Mouse (Mus musculus) hindbrain, embryonic 10.5 days (tissue): ENCODE data around the gene Mlh3. TPM values are rescaled to one million over a fixed set of nuclear protein-coding genes. Genes with fewer than 3 reads are reported as not detected.
A peak's percentile ranks its signal among the peaks of the same experiment; 100 is the strongest.
"Not testable (repeated sequence)": the region's sequence is repeated elsewhere in the genome, so short reads cannot be mapped to it uniquely, and the experiment has no call there.

Experiments used
- DNase-seq: peaks from one replicate; pipeline ENCODE4 v3.0.0-alpha.2; 2017; ENCODE audit warnings: low spot score
- H3K27ac ChIP-seq: fragments of 300-500 bp; sonication (generic); 2 replicates; pipeline ENCODE4 v1.5.1; 2016; ENCODE audit warnings: mild to moderate bottlenecking, moderate library complexity
- H3K27me3 ChIP-seq: fragments of 300-500 bp; sonication (generic); 2 replicates; pipeline ENCODE4 v1.6.1; 2016; ENCODE audit warnings: mild to moderate bottlenecking; ENCODE audit not compliant: poor library complexity, insufficient read depth, severe bottlenecking
- H3K36me3 ChIP-seq: fragments of 300-500 bp; sonication (generic); 2 replicates; pipeline ENCODE4 v1.6.1; 2016; ENCODE audit warnings: mild to moderate bottlenecking, moderate library complexity
- H3K4me1 ChIP-seq: fragments of 300-500 bp; sonication (generic); replicated peaks from 2 replicates; pipeline ENCODE4 v1.6.1; 2016; ENCODE audit warnings: mild to moderate bottlenecking
- H3K4me3 ChIP-seq: fragments of 300-500 bp; sonication (generic); 2 replicates; pipeline ENCODE4 v1.5.1; 2016; ENCODE audit warnings: mild to moderate bottlenecking, moderate library complexity
- H3K9me3 ChIP-seq: fragments of 300-500 bp; sonication (generic); 2 replicates; pipeline ENCODE4 v1.6.1; 2016; ENCODE audit warnings: mild to moderate bottlenecking, moderate library complexity
- WGBS: fragments of 180-500 bp; shearing (Covaris S2); methylation state at CpG from one replicate; pipeline ENCODE4 v1.1.7; 2016; 5-methylcytosine and 5-hydroxymethylcytosine counted together
- polyA plus RNA-seq: library from polyadenylated mRNA; unstranded; fragments of >200 nt; fragmentation: Nextera tagmentation; extraction: Ambion mirVana; gene quantifications from 2 replicates; pipeline ENCODE4 v1.2.1, GENCODE M21; 2016

Mlh3 gene
- polyA plus RNA-seq, 1 experiment from 2014 or later = 5.5 TPM

DNA sequence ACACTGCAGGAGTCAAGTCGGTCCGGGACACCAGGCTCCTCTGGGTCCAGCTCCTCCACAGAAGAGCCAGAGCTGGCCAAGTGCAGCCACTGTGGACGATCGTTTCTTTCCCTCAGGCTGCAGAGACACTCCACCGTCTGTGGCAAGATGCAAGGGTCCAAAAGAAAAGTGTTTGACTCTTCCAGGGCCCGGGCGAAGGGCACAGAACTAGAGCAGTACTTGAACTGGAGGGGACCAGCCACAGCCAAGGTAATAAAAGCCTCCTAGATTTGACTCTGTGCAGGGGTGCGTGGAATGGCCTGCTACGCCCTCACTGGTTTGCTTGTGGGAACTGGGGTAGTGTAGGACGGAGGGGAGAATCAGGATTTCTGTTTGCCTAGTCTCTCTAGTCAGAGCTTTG is 20.2 kb upstream of the Mlh3 start:
- no peak overlapping the region for H3K27ac ChIP-seq
- peaks cover 9% of the 10 kb centered on the region; the same call in 1 of the 2 replicates for H3K9me3 ChIP-seq
- WGBS = 80% methylated on average over 10 of the region's 10 CpGs
- no peak overlapping the region for H3K4me3 ChIP-seq
- peaks cover 17% of the 10 kb centered on the region for H3K4me1 ChIP-seq
- peaks cover 21% of the 10 kb centered on the region for H3K27me3 ChIP-seq
- no peaks in the 10 kb centered on the region for H3K36me3 ChIP-seq
- no peak for DNase-seq

DNA sequence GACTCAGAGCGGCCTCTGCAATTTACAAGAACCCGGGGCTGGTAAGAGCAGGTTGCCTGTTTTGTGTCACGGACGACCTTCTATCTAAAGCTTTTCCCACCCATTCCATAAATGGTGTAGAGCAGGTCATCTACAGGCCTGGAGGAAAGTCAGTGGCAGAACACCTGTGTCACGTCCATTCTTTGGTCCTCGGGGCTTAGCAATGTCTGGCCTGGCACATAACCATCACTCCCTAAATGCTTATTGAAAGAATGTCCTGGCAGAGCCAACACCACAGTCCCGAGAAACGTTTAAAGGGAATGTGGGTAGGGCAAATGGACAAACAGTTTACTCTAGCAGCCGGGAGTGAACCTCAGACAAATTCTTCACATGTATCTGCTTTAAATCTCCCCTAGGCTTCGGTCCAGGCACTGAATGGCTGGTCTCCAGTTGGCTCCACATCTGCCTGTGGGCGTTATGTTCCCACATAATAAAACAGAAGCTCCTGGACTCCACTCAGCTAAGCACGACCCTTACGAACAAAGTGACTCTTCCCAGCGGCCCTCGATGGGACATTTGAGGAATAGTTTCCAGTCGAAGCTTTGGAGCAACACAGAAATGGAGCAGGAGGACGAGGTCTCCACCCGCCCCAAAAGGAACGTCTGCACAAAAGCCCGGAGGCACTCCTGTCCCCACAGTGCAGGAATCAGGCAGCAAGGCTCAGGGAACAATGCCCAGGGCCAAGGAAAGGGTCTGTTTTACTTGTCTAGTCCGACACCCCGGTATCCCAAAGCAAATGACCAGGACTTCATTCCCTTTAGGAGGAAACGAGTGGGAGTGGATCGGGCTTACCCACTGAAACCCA is 19.0 kb upstream of the Mlh3 start:
- H3K4me1 ChIP-seq = peaks cover 17% of the 10 kb centered on the region
- WGBS = 66% methylated on average over 24 of the region's 24 CpGs
- no peak for DNase-seq
- H3K9me3 ChIP-seq = peaks cover 6% of the 10 kb centered on the region; the same call in 1 of the 2 replicates
- H3K27me3 ChIP-seq = peaks cover 21% of the 10 kb centered on the region
- no peaks in the 10 kb centered on the region for H3K36me3 ChIP-seq
- H3K27ac ChIP-seq = peak overlapping the region; percentile 83
- H3K4me3 ChIP-seq = peak overlapping the region; percentile 66

DNA sequence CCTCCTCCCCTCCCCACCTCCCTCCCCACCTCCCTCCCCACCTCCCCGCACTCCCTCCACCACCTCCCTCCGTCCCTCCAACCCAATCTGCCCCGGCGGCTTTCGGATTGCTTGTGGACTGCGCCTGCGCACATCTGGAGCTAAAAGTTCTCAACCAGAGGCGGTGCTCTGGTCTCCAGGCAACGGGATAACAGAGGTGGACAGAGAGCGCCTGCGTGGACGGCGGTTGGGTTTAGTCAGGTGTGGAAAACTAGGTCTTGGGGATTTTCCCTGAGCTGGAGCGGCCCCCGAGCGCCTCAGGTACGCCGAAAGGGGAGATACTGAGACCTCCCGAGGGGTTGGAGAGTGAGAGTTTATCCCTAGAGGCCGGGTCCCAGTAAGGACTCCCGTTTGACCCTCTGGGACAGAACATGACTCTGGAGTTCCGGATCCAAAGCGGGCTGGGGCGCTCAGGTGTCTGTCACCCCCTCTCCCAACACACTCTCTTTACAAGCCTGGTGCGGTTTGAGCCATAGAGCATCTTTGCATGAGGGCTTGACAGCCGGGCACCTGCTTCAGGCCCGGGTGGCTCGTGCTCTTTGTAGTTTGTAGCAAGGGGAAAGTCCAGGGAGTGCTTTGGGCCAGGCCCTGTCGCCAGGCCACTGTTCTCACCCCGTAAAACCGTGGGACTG is 18.2 kb upstream of the Mlh3 start, which contains the start of gene Zc2hc1c:
TSS of gene Zc2hc1c (plus strand) at position 106 of the 671 bp plus-strand sequence.
- H3K36me3 ChIP-seq = no peaks in the 10 kb centered on the region
- peak within 1 kb of the TSS; percentile 66 for H3K4me3 ChIP-seq
- peak within 1 kb of the TSS; percentile 83 for H3K27ac ChIP-seq
- peaks cover 21% of the 10 kb centered on the region for H3K27me3 ChIP-seq
- WGBS = 2% methylated on average over 31 of the region's 31 CpGs
- no peaks in the 10 kb centered on the region for H3K9me3 ChIP-seq
- H3K4me1 ChIP-seq = peaks cover 17% of the 10 kb centered on the region
- DNase-seq = peak; percentile 93

DNA sequence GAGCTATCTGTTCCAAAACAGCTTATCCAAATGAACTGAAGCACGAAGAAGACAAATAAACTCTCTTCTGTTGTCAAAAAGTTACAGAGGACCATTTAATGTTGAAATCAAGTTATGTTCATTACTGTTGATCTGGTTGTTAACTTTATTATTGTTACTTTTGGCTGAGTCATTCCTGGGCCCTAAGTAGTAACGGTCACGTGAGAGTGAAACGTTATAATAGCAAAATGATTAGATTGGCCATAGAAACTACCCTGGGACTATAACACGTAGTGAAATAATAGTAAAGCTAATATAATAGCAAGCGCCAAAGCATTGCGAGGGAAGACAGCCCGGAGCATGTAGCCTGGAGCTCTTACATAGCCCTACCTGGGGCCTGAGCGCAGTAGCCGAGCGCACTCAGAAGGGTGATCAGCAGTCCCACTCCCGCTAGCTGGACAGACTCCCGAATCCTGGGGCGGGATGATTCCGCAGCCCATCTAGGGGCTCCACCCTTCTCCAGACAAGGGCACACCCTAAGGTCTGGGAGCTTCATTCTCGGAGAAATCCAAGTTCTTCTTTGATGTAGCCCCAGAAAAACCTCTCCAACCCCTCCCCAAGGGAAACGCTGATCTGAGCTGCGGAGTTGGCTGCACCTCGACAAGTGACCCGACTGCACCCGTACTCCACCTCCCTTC is 17.5 kb upstream of the Mlh3 start, which contains the start of gene Acyp1:
TSS of gene Acyp1 (minus strand) at position 630 of the 677 bp plus-strand sequence.
- Histone ChIP-seq H3K4me1 (peaks cover 17% of the 10 kb centered on the region), H3K27me3 (peaks cover 21% of the 10 kb centered on the region), H3K27ac (peak within 1 kb of the TSS; percentile 83), H3K36me3 (no peaks in the 10 kb centered on the region), H3K4me3 (peak within 1 kb of the TSS; percentile 66), H3K9me3 (no peaks in the 10 kb centered on the region)
- 10% methylated on average over 21 of the region's 21 CpGs for WGBS
- DNase-seq = no peak

- Histone ChIP-seq H3K27ac (no peak overlapping the region), H3K9me3 (no peaks in the 10 kb centered on the region), H3K4me1 (peaks cover 17% of the 10 kb centered on the region), H3K27me3 (peaks cover 21% of the 10 kb centered on the region), H3K36me3 (no peaks in the 10 kb centered on the region), H3K4me3 (no peak overlapping the region)
- DNase-seq = peak; percentile 28
- 32% methylated on average over 3 of the region's 5 CpGs for WGBS
Measured at GRCm38 (mm10) chr12:85286941-85287340, 16.5 kb upstream of the Mlh3 start.

DNA sequence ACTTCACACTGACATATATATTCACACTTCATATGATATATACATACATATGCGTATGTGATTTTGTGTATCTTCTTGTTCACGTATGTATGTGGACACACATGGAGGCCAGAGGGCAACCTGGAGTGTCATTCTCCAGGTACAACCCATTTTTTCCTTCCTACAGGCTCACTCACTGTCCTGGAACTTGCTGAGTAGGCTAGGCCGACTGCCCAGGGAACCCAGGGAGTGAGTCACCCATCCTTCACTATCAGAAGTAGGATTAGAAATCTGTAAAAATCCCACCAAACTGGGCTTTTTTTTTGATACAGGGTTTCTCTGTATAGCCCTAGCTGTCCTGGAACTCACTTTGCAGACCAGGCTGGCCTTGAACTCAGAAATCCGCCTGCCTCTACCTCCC is 14.6 kb upstream of the Mlh3 start:
- DNase-seq = no peak
- H3K4me1 ChIP-seq = peaks cover 18% of the 10 kb centered on the region
- H3K36me3 ChIP-seq = no peaks in the 10 kb centered on the region
- H3K27me3 ChIP-seq = peaks cover 12% of the 10 kb centered on the region
- H3K4me3 ChIP-seq = no peak overlapping the region
- no peak overlapping the region for H3K27ac ChIP-seq
- 90% methylated on average over 4 of the region's 4 CpGs for WGBS
- H3K9me3 ChIP-seq = no peaks in the 10 kb centered on the region

DNA sequence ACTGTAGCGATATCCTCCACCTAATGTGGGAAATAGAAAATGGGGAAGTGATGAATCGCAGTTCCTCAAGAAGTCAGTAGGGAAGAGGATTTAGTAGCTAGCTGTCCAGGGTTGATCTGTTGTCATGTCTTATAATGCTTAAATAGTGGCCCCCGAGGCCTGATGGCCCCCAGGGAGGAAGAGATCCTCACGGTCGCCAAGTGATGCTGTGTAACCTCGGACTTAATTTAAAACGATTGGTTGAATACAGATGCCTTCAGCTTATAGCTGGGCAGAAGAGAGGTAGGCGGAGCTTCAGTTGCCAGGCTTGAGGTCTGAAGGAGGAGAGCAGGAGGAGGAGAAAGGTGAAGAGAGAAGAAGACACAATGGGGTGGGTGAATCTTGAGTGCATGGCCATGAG is 13.9 kb upstream of the Mlh3 start:
- no peak overlapping the region for H3K4me3 ChIP-seq
- H3K4me1 ChIP-seq = peaks cover 24% of the 10 kb centered on the region
- peaks cover 6% of the 10 kb centered on the region; the same call in 1 of the 2 replicates for H3K27me3 ChIP-seq
- WGBS = 71% methylated on average over 8 of the region's 8 CpGs
- no peak overlapping the region for H3K27ac ChIP-seq
- H3K36me3 ChIP-seq = no peaks in the 10 kb centered on the region
- no peaks in the 10 kb centered on the region for H3K9me3 ChIP-seq
- DNase-seq = no peak

DNA sequence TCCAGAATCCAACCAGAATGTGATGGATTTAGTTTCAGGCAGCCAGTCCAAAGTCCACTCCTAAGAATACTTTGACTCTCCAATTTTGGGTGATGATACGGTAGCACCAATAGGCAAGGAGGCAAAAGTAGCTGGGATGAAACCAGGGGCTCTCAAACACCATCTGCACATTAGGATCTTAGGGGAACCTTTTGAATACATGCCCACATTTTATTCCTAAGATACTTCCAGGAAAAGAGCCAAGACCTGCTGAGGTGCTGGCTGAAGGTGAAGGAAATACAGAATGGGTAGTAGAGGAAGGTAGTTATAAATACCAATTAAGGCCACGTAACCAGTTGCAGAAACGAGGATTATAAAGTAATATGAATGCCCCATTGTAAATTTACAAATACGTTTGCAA is 11.4 kb upstream of the Mlh3 start:
- not testable (repeated sequence) for H3K27ac ChIP-seq
- 87% methylated on average over 2 of the region's 4 CpGs for WGBS

GRCm38 (mm10) chr12:85280845-85281651 is 10.6 kb upstream of the Mlh3 start:
- Histone ChIP-seq H3K27ac (no peak overlapping the region), H3K27me3 (no peaks in the 10 kb centered on the region), H3K36me3 (0 out of 2 replicates have a peak, but pooled peaks cover 4% of the 10 kb centered on the region), H3K4me3 (peak overlapping the region; percentile 82), H3K9me3 (no peaks in the 10 kb centered on the region), H3K4me1 (peaks cover 12% of the 10 kb centered on the region)
- WGBS = 69% methylated on average over 12 of the region's 12 CpGs
- no peak for DNase-seq

More for the DNA sequence above, 11.4 kb upstream of the Mlh3 start:
- peaks cover 12% of the 10 kb centered on the region for H3K4me1 ChIP-seq
- not testable (repeated sequence) for DNase-seq, H3K27me3 ChIP-seq, H3K36me3 ChIP-seq, H3K9me3 ChIP-seq, H3K4me3 ChIP-seq

DNA sequence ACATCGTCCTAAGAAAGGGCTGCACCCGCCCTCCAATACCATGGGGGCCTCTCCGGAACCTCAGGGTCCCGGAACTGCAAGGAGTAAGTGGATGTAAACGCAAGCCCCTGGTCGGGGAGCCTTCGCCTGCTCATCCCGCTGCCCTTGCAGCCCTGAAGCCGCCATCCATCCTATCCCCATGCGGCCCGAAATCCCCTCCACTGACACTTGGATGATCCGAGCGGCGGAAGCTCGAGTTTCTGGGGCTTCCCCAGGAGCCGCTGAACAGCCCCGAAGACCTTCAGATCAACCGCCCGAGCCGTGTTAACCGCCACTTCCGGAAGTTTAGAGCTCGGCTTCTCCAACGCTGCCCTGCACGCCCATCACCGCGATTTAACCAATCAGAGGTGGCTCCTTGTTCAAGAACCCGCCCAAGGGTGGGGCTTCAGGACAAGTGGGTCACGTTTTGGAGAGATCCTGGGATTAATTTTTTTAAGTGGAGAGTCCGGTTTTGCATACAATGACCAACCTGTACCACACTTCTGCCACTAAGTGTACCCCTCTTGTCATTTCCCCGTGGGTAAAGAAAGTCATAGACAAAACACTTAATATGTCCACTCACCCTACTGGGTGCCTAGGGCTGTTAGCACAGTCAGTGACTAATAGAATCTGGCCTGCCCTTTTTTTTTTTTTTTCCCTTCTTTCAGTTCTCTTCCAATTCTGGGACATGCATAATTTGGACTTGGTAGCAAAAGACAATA is 9.9 kb upstream of the Mlh3 start:
- H3K27ac ChIP-seq = peak overlapping the region; percentile 94
- peaks cover 10% of the 10 kb centered on the region for H3K36me3 ChIP-seq
- peak overlapping the region; percentile 82 for H3K4me3 ChIP-seq
- H3K4me1 ChIP-seq = peaks cover 12% of the 10 kb centered on the region
- no peaks in the 10 kb centered on the region for H3K9me3 ChIP-seq
- under 1% methylated on average over 31 of the region's 31 CpGs for WGBS
- DNase-seq = peak; percentile 96
- H3K27me3 ChIP-seq = no peaks in the 10 kb centered on the region

DNA sequence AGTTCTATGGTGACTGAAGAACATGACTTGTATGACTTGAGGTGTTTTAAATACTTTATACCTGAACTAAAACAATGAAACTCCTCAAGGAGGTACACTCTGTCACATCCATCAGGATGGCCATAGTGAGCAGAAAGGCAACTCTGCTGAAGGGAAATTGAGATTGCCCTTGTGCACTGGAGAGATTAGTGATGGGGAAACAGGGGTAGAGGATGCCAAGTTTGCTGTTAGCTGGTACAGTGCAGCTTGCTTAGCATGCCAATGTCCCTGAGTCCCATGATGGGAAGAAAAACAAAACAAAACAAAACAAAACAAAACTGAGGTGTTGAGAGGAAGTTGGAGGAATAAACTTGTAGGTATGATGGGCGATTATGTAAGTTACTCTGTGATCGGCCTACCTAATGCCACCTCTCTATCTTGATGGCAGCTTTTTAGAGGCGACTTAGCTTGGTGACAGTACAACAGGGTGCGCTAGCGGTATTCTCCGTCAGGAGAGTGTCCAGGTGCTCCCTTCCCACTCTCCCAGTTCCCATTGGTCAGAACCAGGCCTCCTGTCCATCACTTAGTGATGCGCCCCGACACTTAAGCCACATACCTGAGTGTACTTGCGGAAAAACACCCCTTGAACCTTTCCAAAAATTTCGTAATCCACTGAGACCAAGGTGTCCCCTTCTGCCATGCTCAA is 9.1 kb upstream of the Mlh3 start:
- 0 out of 2 replicates have a peak, but pooled peaks cover 3% of the 10 kb centered on the region for H3K9me3 ChIP-seq
- H3K36me3 ChIP-seq = peaks cover 18% of the 10 kb centered on the region
- H3K27me3 ChIP-seq = no peaks in the 10 kb centered on the region
- peak overlapping the region; percentile 94 for H3K27ac ChIP-seq
- H3K4me1 ChIP-seq = peaks cover 12% of the 10 kb centered on the region
- no peak for DNase-seq
- peak overlapping the region; percentile 82 for H3K4me3 ChIP-seq
- WGBS = 6% methylated on average over 10 of the region's 10 CpGs
